Mouse (Mus musculus) erythroblast, embryonic 14.5 days (primary cell): ENCODE measurements around the gene Slc35f6.

Source experiments
- GATA1 ChIP-seq: IDR thresholded peaks from 2 replicates; pipeline ENCODE4 v1.6.1; 2012; ENCODE audit warnings: low read length, inconsistent platforms, mixed read lengths
- TAL1 ChIP-seq: IDR thresholded peaks from 3 replicates; pipeline ENCODE4 v1.6.1; 2012; ENCODE audit warnings: low read length, inconsistent platforms, mixed read lengths

DNA sequence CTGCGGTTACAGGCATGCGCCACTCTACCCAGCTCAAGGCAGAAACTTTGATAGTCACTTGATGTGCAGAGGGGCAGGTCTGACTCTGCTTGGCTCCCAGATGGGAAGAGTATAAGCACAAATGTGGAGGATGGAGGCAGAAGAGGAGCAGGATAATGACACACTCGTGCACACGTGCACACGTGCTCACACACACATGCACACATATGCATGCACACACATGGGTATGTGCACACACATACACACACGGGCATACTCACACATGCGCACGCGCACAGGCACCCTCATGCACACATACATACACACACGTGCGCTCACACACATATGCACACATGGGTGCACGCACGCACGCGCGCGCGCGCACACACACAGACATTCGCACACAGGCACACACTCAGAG lies 27.2 kb upstream of the Slc35f6 start:
- TF ChIP-seq GATA1, result no peak
- TF ChIP-seq TAL1, result no peak
